Mouse (Mus musculus): ENCODE measurements at regions not wholly inside any gene's neighbourhood (a gene's known extent, or its start where the extent isn't known, plus 50 kb on each side); places are given as distances from the start of the nearest gene placed in this dataset.

DNA sequence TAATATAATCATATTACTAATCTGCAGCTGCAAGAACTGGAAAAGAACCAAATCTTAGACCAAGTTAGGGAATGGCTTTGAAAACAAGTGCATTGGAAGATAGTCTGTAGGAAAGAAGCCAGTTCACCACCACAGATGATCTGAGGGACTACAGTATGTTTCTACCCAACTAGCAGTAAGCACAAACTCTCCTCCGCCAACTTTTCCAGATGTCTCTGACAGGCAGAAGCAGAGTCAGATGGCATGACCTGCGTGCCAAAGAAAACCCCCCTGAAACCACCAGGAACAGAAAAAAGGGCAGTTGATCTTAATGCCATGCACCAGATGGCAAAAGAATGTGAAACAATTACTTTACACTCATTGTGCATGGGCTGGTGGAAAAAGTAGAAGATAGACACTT lies 319.1 kb upstream of the Adgrl3 start:
- TF ChIP-seq POLR2A (IDR thresholded peaks at IDR 0.05; ENCODE audit: extremely low read depth, insufficient read depth, low read length) = no peak
- no peak for TF ChIP-seq CTCF (IDR thresholded peaks at IDR 0.05; ENCODE audit: low read depth, low read length)
- Histone ChIP-seq H3K27ac (replicated peaks; ENCODE audit: insufficient read depth, low read depth, low read length) (no peak overlapping the region), H3K27me3 (ENCODE audit: control insufficient read depth, insufficient read depth, low read length) (no peaks in the 10 kb centered on the region), H3K79me2 (ENCODE audit: control insufficient read depth, insufficient read depth, low read length) (no peaks in the 10 kb centered on the region), H3K9ac (ENCODE audit: low read depth, low read length) (no peak overlapping the region), H3K4me3 (ENCODE audit: insufficient read depth, low read depth, low read length) (no peak overlapping the region), H3K4me1 (ENCODE audit: control insufficient read depth, insufficient read depth, low read length) (no peaks in the 10 kb centered on the region), H3K36me3 (ENCODE audit: control insufficient read depth, insufficient read depth, low read length) (no peaks in the 10 kb centered on the region)
- DNase-seq (ENCODE audit: extremely low read depth, low read depth, low spot score) = no peak
- 96% methylated on average over 2 of the region's 2 CpGs for WGBS

DNA sequence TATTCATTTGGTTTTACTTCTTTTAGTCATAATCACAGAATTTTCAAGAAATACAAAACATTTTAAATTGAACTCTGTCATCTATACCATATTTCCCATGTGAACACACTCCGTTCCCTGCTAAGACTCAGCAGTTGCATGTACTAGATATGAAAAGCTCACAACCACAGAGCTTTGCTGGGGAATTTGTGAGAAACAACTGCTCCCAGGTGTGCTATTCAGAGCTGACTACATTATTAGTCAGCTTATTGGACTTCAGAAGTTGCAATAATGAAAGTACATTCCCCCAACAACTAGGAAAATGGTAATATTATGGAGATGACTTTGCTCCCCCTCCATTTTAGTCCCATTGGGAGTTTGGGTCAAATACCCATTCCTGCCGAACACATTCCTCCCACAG lies 315.2 kb upstream of the Adgrl3 start:
- 87% methylated on average over 2 of the region's 2 CpGs for WGBS
- Histone ChIP-seq H3K27me3 (ENCODE audit: control insufficient read depth, insufficient read depth, low read length) (no peaks in the 10 kb centered on the region), H3K9ac (ENCODE audit: low read depth, low read length) (no peak overlapping the region), H3K27ac (replicated peaks; ENCODE audit: insufficient read depth, low read depth, low read length) (no peak overlapping the region), H3K36me3 (ENCODE audit: control insufficient read depth, insufficient read depth, low read length) (no peaks in the 10 kb centered on the region), H3K4me3 (ENCODE audit: insufficient read depth, low read depth, low read length) (no peak overlapping the region), H3K4me1 (ENCODE audit: control insufficient read depth, insufficient read depth, low read length) (no peaks in the 10 kb centered on the region), H3K79me2 (ENCODE audit: control insufficient read depth, insufficient read depth, low read length) (no peaks in the 10 kb centered on the region)
- no peak for DNase-seq (ENCODE audit: extremely low read depth, low read depth, low spot score)
- no peak for TF ChIP-seq POLR2A (IDR thresholded peaks at IDR 0.05; ENCODE audit: extremely low read depth, insufficient read depth, low read length)
- no peak for TF ChIP-seq CTCF (IDR thresholded peaks at IDR 0.05; ENCODE audit: low read depth, low read length)

- no peak for TF ChIP-seq CTCF (IDR thresholded peaks at IDR 0.05; ENCODE audit: low read depth, low read length)
- TF ChIP-seq POLR2A (IDR thresholded peaks at IDR 0.05; ENCODE audit: extremely low read depth, insufficient read depth, low read length) = no peak
- no peaks in the 10 kb centered on the region for H3K27me3 ChIP-seq (ENCODE audit: control insufficient read depth, insufficient read depth, low read length)
- 70% methylated on average over 8 of the region's 8 CpGs for WGBS
- H3K9ac ChIP-seq (ENCODE audit: low read depth, low read length) = no peak overlapping the region
- H3K4me1 ChIP-seq (ENCODE audit: control insufficient read depth, insufficient read depth, low read length) = no peaks in the 10 kb centered on the region
- H3K36me3 ChIP-seq (ENCODE audit: control insufficient read depth, insufficient read depth, low read length) = no peaks in the 10 kb centered on the region
- no peak for DNase-seq (ENCODE audit: extremely low read depth, low read depth, low spot score)
- H3K27ac ChIP-seq (replicated peaks; ENCODE audit: insufficient read depth, low read depth, low read length) = no peak overlapping the region
- H3K4me3 ChIP-seq (ENCODE audit: insufficient read depth, low read depth, low read length) = no peak overlapping the region
- H3K79me2 ChIP-seq (ENCODE audit: control insufficient read depth, insufficient read depth, low read length) = no peaks in the 10 kb centered on the region
These were observed 313.3 kb upstream of the Adgrl3 start for GRCm38 (mm10) chr5:80706645-80707056.
